Mouse (Mus musculus) lung, postnatal 0 days (tissue): ENCODE measurements around the gene Tcp11l1.

ENCODE experiments used
- CTCF ChIP-seq: IDR thresholded peaks from 2 replicates; pipeline ENCODE4 v1.5.1; 2016; ENCODE audit warnings: antibody characterized with exemption, mild to moderate bottlenecking
- EP300 ChIP-seq: IDR thresholded peaks from 2 replicates; pipeline ENCODE4 v1.6.1; 2016; ENCODE audit warnings: antibody characterized with exemption, mild to moderate bottlenecking, control low read depth

GRCm38 (mm10) chr2:104741015-104741758 lies 29.2 kb upstream of the Tcp11l1 start:
- TF ChIP-seq EP300 (no peak), CTCF (no peak)
